Mouse (Mus musculus): ENCODE measurements around the gene Hspbap1. TPM values are rescaled to one million over a fixed set of nuclear protein-coding genes. Genes with fewer than 3 reads are reported as not detected.

The Hspbap1 gene
- polyA plus RNA-seq, 1 experiment: 8.7 TPM

DNA sequence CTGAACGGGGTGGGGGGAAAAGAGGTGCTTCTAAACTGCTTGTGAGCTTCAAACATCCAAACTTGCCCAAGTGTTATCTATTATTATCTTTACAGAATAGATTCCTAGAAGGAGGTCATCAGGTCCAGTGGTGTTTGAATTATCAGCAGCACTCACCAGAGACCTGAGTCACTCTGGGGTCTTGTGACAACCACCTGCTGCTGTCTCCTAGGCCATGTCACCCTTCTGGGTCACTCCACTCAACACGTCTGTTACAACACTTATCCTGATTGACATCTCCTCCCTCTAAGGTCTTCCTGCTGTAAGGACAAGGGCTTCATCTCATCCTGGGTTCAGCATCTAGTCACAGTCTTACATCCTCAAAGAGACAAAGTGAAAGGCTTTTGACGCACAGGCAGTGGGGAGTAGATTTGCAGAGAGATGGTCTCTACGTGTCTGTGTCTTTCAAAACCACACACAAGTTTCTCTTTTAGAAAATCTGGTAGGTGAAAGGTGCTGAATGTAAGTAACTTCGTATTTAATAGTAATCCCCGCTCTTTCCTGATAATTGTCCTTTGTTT is 21.9 kb downstream of the Hspbap1 start:
- DNase-seq (ENCODE audit: low spot score): no peak

DNA sequence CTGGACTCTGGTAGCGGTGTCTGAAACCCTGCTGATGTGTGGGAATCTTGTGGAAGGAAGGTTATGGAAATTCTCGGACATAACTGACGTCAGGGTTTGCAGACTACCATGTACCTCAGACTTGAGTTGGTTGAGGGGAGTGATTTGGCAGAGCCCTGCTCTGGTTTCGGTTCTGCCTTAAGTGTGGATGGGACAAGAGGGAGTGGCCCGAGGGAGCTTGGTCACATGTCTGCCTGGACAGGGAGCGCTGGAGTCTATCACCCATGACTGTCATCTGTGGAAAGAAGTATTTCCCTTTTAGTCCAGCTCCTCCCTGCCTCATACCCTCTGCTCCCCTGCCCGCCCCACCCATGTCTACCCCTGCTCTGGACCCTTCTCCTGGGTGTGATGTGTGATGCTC is 32.0 kb downstream of the Hspbap1 start:
- DNase-seq (ENCODE audit: low spot score): no peak

DNA sequence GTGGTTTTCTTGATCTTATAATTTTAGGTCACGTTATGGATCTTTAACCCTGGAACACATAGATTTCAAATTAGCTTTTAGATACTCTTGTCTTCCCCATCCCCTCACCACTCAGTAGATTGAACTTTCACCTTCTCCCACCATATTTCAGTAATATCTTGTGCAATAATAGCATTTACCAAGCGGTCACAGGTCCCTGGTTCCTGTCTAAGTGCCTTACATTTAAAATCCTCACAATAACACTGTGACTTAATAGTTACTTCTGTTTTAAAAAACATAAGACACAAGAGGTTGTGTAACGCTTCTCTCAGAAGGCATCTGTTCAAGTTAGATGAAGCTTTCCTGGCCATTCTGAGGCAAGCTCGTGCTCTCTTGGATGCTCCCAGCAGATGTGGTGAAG is 33.5 kb downstream of the Hspbap1 start:
- DNase-seq (ENCODE audit: low spot score): no peak

DNA sequence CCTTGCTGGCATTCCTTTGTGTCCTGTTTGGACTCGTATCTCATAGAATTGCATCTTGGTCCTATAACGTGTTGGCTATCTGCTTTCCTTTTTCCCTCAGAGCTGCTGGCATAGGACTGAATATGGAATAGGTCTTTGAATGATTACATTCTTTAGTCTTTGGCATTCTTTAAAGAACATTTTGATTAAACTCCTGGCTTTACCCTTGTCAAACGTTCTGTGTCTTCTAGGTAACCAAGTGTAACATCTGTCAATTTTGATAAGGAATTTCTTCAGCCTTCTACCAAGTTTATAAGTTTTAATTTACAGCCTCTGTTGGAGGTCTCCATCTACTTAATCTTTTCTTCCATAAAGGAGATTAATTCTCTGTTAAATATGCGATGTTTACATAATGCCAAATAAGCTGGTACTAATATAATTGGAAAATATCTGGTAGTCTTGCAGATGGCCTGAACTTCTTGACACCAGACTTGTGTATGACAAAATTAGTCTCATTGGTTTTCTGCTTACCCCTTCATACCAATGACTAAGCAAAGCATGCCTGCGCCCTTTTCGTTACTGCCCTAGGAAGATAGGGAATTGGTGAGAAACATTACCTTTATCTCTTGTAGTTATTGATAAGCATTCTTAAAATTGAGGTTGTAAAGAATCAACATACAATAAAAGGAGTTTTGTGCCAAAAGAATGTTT is 36.9 kb downstream of the Hspbap1 start:
- DNase-seq (ENCODE audit: low spot score): no peak

DNA sequence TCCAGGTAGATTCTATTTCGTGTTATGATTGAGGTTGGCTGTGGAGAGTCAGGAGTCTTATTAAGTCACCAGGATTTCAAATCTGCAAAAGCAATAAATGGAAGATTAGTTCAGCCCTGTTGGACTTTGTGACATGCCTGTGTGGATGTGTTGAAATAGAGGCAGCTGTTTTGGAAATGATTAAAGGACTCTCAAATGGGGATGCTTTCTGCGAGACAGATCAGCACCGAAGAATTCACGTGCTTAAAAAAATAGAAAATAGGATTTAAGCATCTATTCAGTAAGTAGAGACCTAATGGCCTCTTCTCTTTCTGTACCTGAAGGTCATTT is 37.5 kb downstream of the Hspbap1 start:
- DNase-seq (ENCODE audit: low spot score): no peak

DNA sequence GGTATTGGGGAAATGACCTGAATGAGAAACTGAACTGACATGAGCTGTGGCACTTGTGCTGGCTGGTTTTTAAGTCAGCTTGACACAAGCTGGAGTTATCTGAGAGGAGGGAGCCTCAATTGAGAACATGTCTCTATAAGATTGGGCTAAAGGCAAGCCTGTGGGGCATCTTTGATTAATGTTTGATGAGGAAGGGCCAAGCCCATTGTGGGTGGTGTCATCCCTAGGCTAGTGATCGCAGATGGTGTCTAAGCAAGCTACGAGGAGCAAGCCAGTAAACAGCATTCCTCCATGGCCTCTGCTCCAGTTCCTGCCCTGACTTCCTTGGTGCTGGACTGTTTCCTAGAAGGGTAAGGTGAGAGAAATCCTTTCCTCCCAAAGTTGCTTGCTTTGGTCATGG is 38.7 kb downstream of the Hspbap1 start:
- DNase-seq (ENCODE audit: low spot score): no peak

DNA sequence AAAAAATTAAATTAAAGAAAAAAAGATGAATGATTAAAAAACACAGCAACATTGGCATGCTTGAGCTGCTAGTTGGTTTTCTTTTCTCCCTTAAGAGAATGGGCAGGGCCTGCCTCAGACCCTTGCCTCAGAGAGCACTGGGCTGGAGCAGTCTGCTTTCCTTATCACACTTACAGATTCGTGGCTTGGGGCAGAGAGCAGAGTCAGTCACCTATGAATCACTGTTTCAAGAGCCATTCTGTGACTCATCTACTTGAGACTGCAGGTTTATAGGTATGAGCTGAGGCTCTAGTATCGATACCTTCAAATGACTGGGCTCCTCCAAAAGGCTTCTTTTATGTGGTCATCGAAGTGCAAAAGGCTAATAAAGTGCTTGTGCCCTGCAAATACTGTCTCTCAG is 42.9 kb downstream of the Hspbap1 start:
- DNase-seq (ENCODE audit: low spot score): no peak

DNA sequence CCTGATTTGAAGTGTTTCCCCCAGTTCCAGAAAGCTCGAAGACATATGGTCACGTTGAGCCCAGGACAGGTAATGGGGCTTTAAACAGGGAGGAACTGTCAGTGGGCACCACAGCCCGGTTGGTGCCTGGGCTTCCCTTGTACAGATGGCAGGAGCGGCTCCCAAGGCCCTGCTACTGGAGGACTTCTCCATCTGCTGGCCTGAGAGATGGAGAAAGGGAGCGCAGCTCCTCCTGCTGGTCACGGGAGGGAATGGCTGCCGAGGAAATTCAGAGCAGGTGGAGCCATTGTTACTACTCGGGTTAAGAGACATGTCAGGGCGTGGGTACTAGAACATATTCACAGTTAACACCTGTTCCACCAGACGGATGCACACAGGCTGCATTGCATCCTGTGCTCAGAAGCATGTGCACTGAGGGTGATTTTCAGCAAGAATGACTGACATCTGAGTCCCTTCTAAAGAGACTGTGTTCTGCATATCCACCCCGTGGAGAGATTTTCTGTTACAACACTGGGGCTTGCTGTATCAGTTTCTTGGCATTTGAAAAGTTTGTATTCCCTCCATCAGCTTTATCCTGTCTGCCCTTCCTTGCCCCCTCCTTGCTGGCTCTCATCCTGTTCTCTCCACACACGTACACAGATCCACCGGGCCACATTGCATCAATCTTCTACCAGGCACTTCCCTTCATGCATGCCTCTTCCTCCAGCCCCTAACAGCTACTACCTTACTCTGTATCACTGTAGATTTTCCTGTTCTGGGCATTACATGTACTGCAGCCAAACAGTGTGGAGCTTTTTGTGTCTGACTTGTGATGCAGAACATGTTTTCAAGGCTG is 47.3 kb downstream of the Hspbap1 start:
- DNase-seq (ENCODE audit: low spot score): peak; percentile 64

DNA sequence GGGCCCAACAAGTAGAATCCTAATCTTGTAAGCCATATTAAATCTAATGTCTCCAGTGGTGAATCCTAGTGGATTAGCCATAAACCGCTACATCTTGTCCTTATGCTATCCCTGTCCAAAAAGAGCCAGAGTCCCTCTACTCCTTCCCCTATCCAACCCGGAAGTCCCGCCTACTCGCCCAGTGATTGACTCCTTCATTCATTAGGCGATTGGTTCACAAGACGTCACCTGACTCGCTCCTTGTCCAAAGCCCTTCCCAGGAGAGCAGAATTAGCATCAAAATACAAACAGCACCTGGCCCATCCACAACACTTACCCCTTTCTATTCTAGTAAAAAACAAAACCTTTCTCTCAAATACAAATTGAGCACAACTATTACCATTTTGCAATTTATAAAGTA is 59.8 kb downstream of the Hspbap1 start:
- DNase-seq (ENCODE audit: low spot score): no peak

DNA sequence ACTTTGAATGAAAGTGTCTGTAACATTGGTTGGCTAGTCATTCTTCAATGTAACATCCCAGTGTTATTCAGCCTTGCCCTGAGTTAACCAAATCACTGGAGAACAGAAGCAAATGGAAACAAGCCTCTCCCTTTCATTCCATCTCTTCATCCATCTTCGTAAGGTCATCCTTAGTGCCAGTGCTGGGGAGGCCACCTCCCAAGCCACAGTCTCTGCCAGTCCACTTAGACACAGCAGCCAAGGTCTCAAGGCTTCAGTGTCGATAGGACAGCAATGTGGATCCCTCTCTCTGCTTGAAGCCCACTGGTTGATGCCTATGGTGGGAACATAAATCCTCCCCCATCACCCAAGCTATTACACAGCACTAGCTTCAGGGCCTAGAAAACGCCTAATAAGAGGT is 62.8 kb downstream of the Hspbap1 start:
- DNase-seq (ENCODE audit: low spot score): no peak

DNA sequence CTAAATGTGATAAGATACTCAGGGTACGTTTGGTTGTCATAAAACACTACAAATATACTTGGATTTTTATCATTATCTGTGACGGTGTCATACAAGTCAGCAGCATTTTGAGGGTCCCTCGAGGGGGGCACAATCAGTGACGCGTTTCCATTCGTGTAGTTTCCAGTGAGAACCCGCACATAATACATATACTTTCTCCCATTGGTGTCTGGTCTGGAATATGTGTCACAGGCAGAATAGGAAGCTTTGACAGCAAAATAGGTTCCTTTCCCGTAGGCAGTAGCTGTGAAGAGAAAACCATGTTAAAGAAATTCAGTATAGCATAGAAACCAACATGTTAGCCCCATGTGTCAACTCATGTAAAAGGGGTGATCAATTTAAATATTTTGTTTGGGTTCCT is 64.5 kb downstream of the Hspbap1 start:
- DNase-seq (ENCODE audit: low spot score): no peak

DNA sequence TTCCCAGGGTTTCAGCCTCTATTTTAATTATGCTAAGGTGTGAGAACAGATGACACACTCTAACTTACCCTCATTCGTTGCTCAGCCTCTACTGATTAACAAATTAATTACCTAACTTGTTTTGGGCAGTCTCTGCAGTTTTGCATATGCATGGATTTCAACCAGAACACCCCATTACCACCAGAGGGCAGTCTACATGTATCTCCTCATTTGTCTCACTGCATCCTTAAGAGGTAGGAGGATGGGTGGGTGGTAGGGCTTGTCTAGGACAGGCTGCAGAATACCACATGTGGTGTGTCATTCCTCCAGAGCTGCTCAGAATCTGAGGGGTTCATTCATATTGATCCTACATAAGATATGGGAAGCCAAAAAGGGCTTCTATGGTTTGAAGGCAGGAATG is 69.5 kb downstream of the Hspbap1 start:
- no peak for DNase-seq (ENCODE audit: low spot score)

DNA sequence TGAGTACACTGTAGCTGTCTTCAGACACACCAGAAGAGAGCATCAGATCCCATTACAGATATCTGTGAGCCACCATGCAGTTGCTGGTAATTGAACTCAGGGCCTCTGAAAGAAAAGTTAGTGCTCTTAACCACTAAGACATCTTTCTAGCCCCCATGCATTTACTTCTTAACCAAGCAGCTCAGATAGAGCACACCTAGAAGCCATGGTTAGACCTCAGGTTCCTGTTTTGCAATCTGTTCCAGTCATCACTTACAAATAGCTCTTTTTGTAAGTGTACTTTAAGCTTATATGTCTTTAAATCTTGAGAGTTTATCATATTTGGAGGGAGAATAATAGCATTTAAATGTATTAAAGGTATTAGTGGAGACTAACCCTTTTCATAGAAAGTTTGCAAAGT is 77.0 kb downstream of the Hspbap1 start:
- DNase-seq (ENCODE audit: low spot score): no peak

DNA sequence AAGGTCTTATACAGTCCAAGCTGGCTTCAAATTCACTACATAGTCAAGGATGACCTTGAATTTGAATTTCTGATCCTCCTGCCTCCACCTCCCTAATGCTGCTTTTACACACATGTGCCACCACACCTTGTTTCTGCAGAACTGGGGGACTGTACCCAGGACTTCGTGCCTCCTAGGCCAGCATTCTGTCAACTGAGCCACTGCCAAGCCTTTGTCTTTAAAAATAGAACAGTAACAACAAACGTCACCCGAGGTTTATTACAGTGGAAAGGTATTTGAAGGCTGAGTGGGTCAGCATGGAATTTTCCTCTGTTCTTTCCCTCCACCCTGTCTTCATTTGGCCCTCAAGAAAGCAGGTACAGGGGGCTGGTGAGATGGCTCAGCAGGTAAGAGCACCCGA is 85.7 kb downstream of the Hspbap1 start:
- no peak for DNase-seq (ENCODE audit: low spot score)

DNA sequence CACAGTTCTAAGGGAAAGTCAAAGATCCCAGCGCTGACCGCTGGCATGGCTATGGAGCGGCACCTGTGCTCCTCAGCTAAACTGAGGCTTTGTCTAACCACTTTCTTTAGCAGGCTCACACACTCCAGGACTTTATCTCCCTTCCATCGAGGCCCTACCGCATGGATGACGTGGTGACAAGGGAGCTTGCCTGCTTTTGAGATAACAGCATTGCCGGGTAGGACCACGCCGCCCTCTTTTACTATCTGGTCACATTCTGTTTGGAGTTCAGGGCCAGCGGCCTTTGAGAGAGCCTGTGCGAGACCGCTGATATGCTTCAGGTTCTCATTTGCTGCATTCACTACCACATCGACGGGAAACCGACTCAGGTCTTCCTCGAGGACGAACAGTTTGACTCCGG is 86.6 kb downstream of the Hspbap1 start:
- DNase-seq (ENCODE audit: low spot score): no peak

DNA sequence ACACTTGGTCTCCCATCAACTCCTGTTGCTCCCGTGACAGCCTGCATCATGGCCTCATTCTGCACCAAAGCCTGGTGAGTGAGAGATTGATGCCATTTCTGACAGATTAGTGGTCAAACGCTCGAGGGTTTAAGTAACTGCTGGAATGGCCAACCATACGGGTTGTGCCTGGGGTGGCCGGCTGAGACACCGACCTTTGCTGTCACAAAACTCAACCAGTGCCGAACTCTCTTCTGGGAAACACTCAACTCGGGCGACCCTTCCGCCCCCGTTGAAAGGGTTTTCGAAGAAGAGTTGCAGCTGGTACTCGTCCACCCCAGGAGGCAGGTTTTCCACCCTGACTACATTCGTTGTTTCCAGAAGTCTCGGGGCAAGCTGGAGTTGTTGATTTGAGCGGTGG is 90.1 kb downstream of the Hspbap1 start:
- DNase-seq (ENCODE audit: low spot score): no peak

DNA sequence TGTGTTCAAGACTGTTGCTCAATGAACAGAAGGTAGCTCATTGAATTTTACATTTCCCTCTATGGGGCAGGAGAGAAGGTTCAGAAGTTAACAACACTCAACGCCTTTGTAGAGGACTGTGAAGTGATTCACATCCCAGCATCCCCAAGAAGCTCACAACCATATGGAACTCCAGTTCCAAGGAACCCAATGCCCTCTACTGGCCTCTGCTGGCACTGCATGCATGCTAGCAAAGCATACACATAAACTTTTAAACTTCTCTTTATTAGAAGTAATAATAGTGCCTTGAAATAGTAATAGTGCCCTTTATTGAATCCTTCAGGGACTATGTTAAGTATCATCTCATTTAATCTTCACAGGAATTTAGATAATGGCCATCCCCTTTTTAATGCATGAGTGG is 91.9 kb downstream of the Hspbap1 start:
- DNase-seq (ENCODE audit: low spot score): no peak

DNA sequence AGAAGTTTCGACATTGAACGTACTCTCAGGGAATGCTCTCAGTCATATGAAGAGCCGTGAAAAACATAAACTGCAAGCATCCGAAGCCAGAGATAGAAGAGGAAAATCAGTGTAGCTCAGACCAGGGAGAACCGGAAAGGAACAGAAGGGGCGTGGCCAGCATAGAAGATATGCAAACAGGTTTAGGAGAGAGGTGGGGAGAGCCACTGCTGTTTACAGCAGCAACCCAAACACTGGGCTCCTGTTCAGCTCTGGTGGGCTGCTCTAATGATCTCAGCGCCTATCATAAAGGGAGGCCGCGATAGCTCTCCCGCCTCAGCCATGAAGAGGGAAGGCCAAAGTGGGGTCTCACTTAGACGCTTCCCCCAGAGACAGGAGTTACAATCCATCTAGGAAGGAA is 97.6 kb downstream of the Hspbap1 start:
- no peak for DNase-seq (ENCODE audit: low spot score)

DNA sequence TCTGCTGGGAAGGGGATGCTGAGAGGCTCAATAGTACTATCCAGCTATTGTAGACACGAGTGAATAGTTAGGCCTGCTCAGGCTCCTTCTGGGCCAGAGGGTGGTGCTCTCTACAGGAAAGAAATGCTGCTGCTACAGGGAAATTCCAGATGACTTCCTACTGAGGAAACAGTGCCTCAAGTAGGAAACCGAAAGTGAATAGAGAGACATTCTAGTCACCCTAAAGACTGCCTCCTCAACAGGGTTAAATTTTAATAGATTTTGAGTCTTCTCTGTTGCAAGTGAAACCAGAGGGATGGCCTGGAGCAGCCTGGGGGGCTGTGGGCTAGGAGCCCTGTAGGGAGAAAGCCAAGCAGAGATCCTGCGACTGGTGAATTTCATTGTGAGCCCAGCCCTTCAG is 99.0 kb downstream of the Hspbap1 start:
- no peak for DNase-seq (ENCODE audit: low spot score)

DNA sequence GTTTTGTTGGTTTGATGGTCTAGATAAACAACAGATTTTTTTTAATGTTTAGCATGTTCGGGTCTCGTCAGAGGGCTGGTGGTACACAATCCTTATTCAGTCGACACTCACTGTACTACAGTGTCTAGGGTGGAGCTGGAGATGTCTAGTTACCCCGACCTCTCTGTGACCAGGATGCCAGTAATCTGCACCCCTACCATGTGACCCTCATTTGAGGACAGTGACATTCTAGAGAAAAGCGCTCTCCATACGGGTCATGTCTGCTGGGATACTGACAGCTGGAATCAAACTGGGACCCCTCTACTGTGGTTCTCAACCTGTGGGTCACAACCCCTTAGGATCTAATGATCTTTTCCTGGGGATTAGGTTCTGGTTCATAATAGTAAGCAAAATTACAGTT is 99.5 kb downstream of the Hspbap1 start:
- no peak for DNase-seq (ENCODE audit: low spot score)

DNA sequence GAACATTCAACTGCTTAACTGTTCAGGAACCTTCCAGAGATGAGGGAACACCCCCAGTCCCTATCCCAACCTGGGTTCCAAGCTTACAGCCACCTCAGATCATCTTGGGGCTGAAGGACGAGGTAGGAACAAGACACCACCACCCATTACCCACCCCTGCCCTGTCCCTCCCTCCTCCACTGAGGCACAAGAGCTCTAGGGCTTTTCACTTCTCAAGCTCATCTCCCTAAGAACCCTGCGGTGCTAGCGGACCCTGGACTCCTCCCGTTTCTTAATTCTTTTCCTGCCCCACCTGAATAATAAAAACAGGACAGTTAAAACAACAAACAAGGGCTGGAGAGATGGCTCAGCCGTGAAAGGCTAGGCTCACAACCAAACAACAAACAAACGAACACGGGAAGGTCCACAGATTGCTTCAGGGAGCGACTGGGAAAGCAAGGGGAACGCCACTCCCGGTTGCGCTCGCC is 100.4 kb downstream of the Hspbap1 start:
- no peak for DNase-seq (ENCODE audit: low spot score)

DNA sequence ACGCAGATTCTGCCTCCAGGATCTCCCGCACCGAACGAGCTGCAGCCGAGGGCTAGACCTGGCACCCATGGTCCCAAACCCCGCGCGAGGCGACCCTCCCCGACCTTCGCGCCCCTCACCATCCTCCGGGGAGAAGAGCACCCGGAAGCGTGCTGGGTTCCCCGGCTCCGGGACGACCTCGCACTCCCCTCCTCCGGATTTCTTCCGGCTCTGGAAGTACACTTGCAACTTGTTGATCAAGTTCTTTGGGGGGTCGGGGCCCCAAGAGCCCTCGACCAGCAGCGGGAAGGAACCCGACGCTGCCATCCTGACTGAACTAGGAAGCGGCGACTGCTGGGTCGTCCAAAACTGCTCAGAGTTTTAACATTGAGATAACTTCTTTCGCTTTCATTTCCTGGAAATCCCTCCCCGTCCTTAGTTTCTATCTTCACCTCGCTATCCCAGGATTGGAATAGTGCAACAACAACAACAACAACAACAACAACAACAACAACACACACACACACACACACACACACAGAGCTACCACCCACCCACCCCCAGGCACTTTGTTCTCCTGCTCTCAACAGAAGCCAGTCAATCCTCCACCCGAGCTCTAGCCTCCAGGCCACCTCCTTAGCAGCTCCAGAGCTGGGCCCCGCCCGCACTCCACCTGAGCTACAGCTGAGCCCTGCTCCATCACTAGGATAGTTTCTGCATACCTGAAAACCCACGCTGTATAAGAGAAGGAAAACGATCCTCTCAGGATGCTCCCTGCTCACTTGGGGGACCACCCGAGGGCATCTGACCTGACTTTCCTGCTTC is 101.1 kb downstream of the Hspbap1 start, which contains the start of gene Parp14:
Gene Parp14 (minus strand): TSS at position 497 of the 804 bp plus-strand sequence.
- peak; percentile 52 for DNase-seq (ENCODE audit: low spot score)

Data from urinary bladder, adult 2 months (tissue).